Mouse (Mus musculus): ENCODE data around the gene Cxcl13.
"Not testable (repeated sequence)": the region's sequence is repeated elsewhere in the genome, so short reads cannot be mapped to it uniquely, and the experiment has no call there.

Gene Cxcl13

GRCm38 (mm10) chr5:95956651-95957050 is at the start of gene Cxcl13:
TSS of gene Cxcl13 (plus strand) at chr5:95956951.
- no peak for DNase-seq (ENCODE audit: low spot score in 2 of 2)

- DNase-seq (ENCODE audit: low spot score in 2 of 2): no peak
These were observed 45.7 kb upstream of the Cxcl13 start for GRCm38 (mm10) chr5:95911006-95911405.

GRCm38 (mm10) chr5:95918491-95918890 is 38.3 kb upstream of the Cxcl13 start:
- no peak for DNase-seq (ENCODE audit: low spot score in 2 of 2)

GRCm38 (mm10) chr5:95924023-95924422 is 32.7 kb upstream of the Cxcl13 start:
- DNase-seq (ENCODE audit: low spot score in 2 of 2): no peak

DNA sequence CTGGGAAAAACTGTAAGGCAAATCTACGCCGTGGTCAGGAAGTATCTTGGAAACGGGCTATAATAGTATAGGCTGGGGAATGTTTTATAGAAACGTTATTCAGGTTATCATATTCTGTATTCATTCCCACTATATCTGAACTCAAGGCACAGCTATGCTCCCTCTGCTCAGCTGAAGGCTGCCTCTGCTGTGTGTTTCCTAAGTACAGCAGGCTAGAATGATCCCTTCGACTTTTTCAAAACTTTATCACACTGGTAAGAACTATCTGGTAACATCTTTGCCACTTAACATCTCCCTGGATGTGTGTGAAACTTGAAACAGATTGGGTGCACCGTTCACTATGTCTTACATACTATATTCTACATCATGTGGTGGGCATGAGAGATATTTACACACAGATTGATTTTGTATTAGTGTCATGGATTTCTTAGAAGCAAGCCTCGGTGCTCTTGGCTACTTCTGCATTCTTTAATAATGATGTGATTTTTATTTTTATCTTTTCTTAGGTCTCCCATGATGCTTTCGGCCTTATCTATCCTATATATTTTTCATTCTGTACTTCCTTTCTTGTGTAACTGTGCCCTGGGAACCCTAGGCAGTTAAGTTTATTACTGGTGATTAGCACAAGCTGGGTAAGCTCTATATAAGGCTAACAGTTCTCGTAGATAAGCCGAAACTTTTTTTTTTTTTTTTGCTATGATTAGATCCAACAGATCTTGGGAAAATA is 31.4 kb upstream of the Cxcl13 start:
- no peak for DNase-seq (ENCODE audit: low spot score in 2 of 2)

DNA sequence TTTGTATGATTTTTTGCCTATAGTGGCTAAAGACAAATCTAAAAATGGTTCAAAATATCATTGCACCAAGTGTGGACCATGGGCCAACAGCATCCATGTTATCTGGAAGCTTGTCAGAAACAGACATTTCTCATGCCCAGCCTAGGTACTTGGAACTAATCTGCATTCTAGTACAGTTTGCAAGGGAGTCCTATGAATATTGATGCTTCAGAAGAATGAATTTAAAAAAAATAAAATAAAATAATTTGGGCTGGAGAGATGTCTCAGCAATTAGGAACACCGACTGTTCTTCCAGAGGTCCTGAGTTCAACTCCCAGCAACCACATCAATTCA is 30.9 kb upstream of the Cxcl13 start:
- DNase-seq (ENCODE audit: low spot score in 2 of 2): no peak

DNA sequence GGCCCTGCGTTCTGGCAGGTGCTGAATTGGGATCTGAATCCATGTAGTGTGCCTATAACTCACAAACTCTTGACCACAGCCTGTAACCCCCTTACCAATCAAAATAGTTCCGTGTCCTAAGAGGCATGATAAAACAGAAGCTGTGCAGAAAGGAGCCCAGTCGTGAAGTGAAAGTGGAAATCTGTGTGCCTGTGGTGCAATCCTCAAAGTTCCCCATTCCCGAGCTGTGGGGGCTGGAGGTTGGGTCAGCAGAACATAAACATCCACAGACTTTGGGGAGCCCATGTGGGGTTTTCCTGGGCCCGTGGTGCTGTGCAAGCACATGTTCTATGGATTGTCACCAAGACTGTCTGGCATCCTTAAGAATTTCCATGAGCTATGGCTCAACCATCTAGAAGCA is 21.7 kb upstream of the Cxcl13 start:
- no peak for DNase-seq (ENCODE audit: low spot score in 2 of 2)

DNA sequence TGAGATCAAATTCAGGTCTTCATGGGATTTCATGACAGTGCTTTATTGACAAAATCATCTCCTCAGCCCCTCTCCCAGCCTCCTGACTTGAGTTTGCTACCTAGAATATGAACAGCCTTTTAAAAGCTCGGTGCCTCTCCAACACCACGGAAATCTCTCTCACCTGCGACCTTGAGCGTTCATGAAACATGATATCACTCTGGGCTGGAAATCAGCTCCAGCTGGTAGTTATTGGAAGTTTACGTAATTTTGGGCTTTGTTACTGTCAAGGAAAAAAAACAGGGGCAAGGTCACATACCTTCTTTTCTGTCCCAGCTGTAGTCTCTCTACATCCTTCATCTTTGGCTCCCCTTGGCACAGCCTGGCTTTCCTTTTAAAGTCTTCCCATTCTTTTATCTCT is 20.7 kb upstream of the Cxcl13 start:
- DNase-seq (ENCODE audit: low spot score in 2 of 2): no peak

DNA sequence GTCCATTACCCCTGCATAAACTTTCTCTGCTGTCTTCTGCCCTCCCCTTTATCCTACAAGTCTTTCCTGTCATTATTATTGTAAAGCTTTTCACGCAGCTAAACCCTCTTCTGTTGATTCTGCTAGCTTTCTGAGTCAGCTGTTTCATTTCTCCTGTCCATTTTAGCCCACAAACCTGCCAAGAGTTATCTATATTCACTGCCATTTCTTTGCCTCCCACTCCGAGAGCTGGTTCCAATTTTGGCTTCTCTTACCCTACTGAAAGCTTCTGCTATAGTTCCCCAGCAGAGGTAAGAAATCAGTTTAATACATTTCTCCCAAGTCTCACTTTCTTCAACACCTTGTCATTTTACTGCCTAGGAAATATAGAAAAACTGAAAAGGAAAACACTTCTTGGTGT is 19.6 kb upstream of the Cxcl13 start:
- no peak for DNase-seq (ENCODE audit: low spot score in 2 of 2)

DNA sequence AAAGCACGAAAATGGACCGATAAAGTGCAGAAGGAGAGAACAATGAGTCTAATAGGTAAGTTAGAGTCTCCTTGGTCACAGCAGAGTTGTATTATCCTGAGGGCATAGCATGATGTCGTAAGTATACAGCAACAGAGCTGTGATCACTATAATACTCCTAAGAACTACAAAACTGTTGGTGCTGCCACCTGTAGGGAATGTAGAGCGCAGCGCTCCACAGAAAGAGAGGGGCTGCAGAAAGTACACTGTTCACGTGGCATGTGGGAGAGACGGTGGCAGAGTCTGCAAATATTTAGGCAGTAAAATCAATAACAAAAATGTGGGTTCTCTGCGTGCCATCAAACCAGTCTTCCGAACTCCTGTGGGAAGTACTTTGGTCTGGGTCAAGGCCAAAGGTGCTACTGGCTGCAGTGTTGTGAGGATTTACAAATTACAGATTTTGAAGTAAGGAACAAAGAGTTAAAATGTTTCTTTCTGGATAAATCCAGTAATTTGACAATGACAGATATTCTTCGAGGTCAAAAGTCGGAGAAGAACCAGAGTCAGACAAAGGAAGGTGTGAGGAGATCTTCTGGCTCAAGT is 18.6 kb upstream of the Cxcl13 start:
- no peak for DNase-seq (ENCODE audit: low spot score in 2 of 2)

DNA sequence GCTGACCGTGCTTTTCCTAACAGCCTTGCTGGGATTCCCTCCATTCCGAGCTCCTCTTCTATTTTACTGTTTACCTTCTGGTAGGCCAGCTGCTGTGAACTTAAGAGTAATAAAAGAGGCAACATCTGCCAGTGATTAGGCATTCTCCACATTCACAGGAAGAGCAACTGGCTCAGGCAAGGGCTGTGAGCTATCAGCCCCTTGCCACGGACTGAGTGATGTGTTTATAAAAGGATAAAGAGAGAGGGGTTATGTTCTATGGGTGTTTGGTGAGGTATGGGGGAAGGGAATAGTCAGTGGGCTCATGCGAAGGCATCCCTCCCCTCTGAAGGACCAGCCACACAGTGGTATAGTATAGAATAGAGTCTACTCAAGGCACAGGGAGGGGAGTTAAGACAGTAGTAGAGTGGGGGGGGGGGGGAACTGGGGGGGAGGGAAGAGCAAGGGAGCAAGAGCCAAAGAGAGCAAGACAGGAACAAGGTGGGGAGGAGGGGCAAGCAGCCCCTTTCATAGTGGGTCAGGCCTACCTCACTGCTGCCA is 16.0 kb upstream of the Cxcl13 start:
- no peak for DNase-seq (ENCODE audit: low spot score in 2 of 2)

DNA sequence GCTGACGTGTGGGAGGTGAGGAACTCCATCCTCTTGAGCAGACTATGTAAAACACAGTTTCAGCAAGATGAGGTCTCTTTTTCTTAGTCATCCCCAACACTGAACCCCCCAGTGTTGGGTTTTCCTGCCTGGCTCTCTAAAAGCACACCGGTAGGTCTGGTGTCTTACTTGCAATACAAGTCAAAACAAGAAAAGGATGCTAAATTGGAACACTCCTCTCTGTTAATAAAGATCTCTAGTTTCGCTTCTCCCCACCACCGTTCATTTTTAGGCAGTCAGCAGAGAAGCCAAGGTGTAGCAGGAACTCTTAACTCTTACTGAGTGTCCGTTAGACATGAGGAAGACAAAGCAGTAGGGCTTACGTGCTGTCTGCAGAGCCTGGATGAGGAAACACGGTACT is 15.2 kb upstream of the Cxcl13 start:
- DNase-seq (ENCODE audit: low spot score in 2 of 2): no peak

- no peak for DNase-seq (ENCODE audit: low spot score in 2 of 2)
These were observed 11.6 kb upstream of the Cxcl13 start for GRCm38 (mm10) chr5:95945120-95945519.

DNA sequence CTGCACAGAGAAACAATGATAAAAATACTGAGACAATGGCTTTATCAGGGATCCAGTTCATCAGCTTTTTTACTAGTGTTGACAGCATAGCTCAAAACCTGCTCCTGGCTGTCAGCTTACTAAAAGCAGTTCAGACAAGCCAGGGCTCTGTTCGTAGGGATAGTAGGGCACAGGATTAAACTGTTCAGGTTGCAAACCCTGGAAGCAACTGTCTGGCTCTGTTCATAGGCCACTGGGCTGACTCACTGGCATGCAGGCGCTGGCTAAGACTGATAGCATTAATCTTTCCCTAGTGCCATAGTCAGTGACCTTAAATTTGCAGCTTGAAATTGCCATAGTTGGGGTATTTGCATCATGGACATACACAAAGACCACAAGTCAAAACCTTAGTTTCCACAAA is 10.4 kb upstream of the Cxcl13 start:
- DNase-seq (ENCODE audit: low spot score in 2 of 2): no peak

DNA sequence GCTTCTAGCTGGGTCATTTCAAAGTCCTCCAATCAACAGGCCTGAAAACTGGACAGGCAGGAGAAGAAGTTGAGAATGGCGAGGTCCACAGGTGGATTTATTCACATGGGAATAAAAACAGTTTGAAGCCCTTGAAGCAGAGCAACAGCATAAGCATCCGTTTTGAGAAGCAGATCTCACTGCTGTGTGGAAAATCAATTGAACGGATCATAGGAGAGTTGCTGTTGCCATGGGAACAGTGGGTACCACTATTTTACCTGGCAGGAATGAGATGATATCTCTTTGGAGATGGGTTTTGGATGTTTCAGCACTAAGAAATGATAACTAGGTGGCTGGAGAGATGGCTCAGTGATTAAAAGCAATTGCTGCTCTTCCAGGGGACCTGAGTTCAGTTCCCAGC is 8.1 kb upstream of the Cxcl13 start:
- no peak for DNase-seq (ENCODE audit: low spot score in 2 of 2)

- DNase-seq (ENCODE audit: low spot score in 2 of 2): peak; percentile 44 to 59
These were observed 6.6 kb upstream of the Cxcl13 start for GRCm38 (mm10) chr5:95949946-95950701.

DNA sequence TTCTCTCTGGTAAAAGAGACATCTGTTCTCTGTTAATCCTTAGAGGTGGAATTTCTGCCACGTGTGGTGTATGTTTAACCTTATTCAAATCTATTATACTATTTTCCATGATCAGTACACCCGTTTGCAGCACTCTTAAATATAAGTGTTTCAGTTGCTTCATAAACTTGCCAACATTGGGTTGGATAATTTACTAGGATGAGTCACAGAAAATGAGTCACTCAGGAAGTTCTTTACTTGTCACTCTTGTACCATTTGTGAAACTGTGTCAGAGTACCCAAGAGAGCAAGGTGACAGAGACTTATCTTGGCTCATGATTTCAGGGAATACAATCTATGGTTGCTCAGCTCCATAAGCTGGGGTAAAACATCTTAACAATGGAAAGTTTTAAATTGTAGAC is 8.2 kb downstream of the Cxcl13 start:
- DNase-seq (ENCODE audit: low spot score in 2 of 2): no peak

DNA sequence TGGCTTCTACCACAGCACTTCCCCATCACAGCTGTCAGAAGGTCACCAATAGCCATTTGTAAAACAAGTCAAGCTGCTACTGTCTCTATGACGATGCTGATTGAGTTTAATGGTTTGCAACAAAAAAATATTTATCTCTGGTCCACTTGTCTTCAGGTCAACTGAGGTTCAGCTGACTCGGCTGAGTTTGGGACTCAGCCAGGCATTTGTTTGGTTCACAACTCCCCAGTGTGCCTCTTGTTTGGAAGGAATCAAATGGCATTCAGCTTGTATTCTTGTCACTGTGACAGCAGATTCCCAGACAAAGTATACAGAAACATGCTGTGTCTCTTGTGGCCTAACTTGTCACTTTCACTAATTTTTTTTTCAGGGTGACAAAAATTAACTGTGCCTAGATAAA is 9.9 kb downstream of the Cxcl13 start:
- DNase-seq (ENCODE audit: low spot score in 2 of 2): no peak

DNA sequence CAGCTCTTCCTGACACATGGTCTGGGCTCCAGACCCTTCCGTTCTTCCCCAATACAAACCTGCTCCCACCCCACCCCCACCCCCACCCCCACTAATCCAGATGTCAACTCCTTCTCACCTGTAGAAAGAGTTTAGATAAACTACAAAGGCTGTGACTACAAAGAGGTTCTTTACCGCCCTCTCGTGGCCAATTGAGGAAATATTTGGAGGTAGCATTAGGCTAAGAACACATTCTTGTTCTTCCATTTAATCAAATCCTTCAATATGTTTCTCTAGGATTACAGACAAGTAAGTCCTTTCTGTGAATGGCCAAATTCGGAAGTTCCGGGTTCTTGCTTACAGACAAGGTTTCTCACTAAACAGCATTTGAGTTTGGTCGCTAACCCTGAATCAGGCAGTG is 14.1 kb downstream of the Cxcl13 start:
- DNase-seq (ENCODE audit: low spot score in 2 of 2): peak; percentile 30 to 54

GRCm38 (mm10) chr5:95972208-95972607 is 15.5 kb downstream of the Cxcl13 start:
- no peak for DNase-seq (ENCODE audit: low spot score in 2 of 2)

DNA sequence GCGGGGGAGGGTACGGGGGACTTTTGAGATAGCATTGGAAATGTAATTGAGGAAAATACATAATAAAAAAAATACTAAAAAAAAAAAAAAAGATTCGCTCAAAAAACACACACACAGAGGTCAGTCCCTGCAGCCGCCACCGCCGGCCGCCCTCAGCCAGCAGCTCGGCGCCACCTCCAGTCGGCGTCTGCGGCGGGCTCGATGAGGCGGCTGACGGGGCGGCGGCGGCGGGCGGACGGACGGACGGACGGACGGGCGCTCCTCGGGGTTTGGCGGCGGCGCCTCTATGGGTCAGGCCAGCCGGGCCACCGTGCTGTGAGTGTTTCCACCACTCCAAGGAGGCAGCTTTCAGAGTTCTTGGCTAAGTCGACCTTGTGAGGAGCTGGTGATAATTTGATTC is 17.1 kb downstream of the Cxcl13 start:
- DNase-seq (ENCODE audit: low spot score in 2 of 2): not testable (repeated sequence)

- no peak for DNase-seq (ENCODE audit: low spot score in 2 of 2)
These were observed 19.5 kb downstream of the Cxcl13 start for GRCm38 (mm10) chr5:95976299-95976698.

Measured in urinary bladder, postnatal 36 days (tissue).